Mouse (Mus musculus) ES-Bruce4 (cell line): ENCODE data around the gene Tbxa2r. TPM values are rescaled to one million over a fixed set of nuclear protein-coding genes. Genes with fewer than 3 reads are reported as not detected.

Experiments used
- H3K27ac ChIP-seq: 2 replicates; pipeline ENCODE4 v1.5.1; 2012; ENCODE audit warnings: low read length, inconsistent platforms; ENCODE audit not compliant: insufficient read depth
- H3K27me3 ChIP-seq: 2 replicates; pipeline ENCODE4 v1.6.1; 2012; ENCODE audit warnings: mild to moderate bottlenecking, low read length, inconsistent platforms; ENCODE audit not compliant: control insufficient read depth, poor library complexity, insufficient read depth, severe bottlenecking
- H3K36me3 ChIP-seq: 2 replicates; pipeline ENCODE4 v1.6.1; 2012; ENCODE audit warnings: inconsistent platforms, mild to moderate bottlenecking, low read length, moderate library complexity; ENCODE audit not compliant: control insufficient read depth, poor library complexity, insufficient read depth, severe bottlenecking
- H3K4me1 ChIP-seq: one replicate; pipeline ENCODE4 v1.8.1; 2011; ENCODE audit warnings: low read length; ENCODE audit not compliant: control insufficient read depth, insufficient read depth
- H3K4me3 ChIP-seq: 2 replicates; pipeline ENCODE4 v1.5.1; 2011; ENCODE audit warnings: low read depth, mild to moderate bottlenecking, low read length
- H3K9ac ChIP-seq: 2 replicates; pipeline ENCODE4 v1.6.1; 2012; ENCODE audit warnings: low read depth, mild to moderate bottlenecking, inconsistent platforms; ENCODE audit not compliant: poor library complexity, severe bottlenecking
- H3K9me3 ChIP-seq: replicated peaks from 2 replicates; pipeline ENCODE4 v1.6.1; 2012; ENCODE audit warnings: mild to moderate bottlenecking, low read length, inconsistent platforms; ENCODE audit not compliant: control insufficient read depth, poor library complexity, insufficient read depth, severe bottlenecking
- CTCF ChIP-seq: IDR thresholded peaks from one replicate; pipeline ENCODE4 v1.8.1; 2011; ENCODE audit warnings: low read depth, low read length
- EP300 ChIP-seq: IDR thresholded peaks from 2 replicates; pipeline ENCODE4 v1.6.1; 2011; ENCODE audit warnings: low read depth, low read length; ENCODE audit not compliant: insufficient read depth
- POLR2A ChIP-seq: IDR thresholded peaks from one replicate; pipeline ENCODE4 v1.8.1; 2011; ENCODE audit warnings: low read length; ENCODE audit not compliant: insufficient read depth
- polyA plus RNA-seq: library from polyadenylated mRNA; stranded (reverse); fragments of >200 nt; gene quantifications from 2 replicates; pipeline ENCODE4 v1.2.4, GENCODE M21; 2011; ENCODE audit warnings: low read depth; ENCODE audit not compliant: missing spikeins, insufficient read depth, insufficient read length

Tbxa2r gene
- polyA plus RNA-seq, 1 experiment = 0.57 TPM

DNA sequence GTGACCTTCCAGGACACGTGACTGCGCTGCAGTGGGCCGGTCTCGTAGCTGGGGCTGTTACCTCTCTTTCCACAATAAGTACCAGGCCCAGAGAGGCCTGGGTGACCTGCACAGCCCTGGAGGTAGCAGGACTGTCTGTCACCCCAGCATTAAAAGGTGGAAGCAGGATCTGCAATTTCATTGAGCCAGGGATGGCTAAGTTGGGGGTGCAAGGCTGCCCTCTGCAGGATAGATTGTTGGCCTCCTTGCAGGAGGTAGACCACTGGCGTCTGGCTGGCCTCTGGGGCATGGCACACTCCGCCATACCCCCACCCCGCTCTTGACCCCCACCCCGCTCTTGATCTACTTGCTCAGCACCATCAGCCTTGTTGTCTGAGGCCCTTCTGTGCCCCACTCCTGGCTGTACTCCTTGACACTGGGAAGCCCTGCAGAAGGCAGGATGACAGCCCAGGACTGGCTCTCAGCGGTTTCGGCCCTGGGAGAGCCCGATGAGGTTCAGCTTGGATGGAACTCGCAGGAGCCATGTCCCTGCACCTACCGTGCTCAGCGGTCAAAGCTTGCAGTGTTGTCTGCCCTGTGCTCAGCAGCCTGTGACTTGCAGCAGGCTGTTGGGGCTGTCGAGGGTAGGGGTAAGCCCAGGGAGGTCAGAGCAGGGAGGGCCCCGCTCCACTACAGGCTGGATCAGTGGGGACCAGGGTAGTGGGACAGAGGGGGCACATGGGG, 12.0 kb upstream of the Tbxa2r start:
- Histone ChIP-seq H3K4me1 (no peaks in the 10 kb centered on the region), H3K9ac (peak overlapping the region; percentile 35), H3K27ac (no peak overlapping the region), H3K4me3 (peak overlapping the region; percentile 51), H3K9me3 (no peaks in the 10 kb centered on the region), H3K27me3 (no peaks in the 10 kb centered on the region), H3K36me3 (no peaks in the 10 kb centered on the region)
- TF ChIP-seq CTCF (no peak), EP300 (no peak), POLR2A (no peak)

DNA sequence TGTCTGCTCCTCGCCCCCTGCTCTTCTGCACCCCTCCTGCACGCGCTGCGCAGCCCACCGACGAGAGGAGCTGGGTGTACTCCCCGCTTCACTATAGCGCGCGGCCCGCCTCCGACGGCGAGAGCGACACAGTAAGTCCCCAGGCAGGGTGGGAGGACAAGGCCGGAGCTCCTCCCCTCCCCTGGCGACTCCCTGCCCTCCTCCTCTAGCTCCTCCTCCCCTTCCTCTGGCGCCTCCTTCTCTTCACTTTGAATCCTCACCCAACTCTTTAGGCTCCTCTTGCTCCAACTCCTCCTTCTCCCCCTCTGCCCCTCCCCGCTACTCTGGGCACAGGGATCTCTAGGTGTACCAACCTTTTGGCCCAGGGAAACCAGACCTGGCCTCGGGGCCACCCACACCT, 11.3 kb upstream of the Tbxa2r start:
- Histone ChIP-seq H3K9me3 (no peaks in the 10 kb centered on the region), H3K4me3 (peak overlapping the region; percentile 51), H3K4me1 (no peaks in the 10 kb centered on the region), H3K9ac (peak overlapping the region; percentile 35), H3K36me3 (no peaks in the 10 kb centered on the region), H3K27ac (no peak overlapping the region), H3K27me3 (no peaks in the 10 kb centered on the region)
- TF ChIP-seq CTCF (no peak), POLR2A (no peak), EP300 (no peak)

DNA sequence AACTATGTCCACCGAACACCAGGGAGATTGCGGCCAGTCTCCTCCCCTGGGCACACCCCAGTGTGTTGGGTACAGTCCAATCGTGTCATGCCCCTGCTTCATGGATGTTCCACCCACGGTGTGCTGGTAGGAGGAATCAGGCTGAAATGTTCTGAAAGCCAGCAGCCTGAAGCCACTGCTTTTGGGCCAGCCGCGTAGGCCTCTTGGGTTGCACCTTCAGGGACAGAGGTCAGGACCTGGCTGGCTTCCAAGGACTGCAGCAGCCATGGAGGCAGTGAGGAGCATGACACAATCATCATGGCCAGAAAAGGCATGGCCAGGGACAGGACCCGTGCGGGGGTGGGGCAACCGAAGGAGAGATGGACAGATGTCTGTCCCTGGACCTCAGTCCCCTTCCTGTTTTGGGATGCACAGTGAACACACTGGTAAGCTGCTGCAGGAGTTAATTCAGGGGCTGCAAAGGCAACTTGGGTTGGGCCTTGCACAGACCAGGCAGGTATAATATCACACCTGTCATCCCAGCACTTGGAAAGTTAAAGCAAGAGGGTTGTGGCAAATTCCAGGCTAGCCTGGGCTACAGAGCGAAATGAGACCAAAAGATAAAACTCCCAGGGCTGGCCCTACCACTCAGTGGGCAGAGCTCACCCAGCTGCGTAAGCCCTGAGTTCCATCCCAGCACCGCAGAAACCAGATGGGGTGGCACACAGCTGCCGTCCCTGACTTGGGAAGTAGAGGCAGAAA, 9.8 kb upstream of the Tbxa2r start:
- no peak for TF ChIP-seq POLR2A
- TF ChIP-seq CTCF = no peak
- no peak for TF ChIP-seq EP300
- H3K27me3 ChIP-seq = no peaks in the 10 kb centered on the region
- no peaks in the 10 kb centered on the region for H3K4me1 ChIP-seq
- no peak overlapping the region for H3K9ac ChIP-seq
- no peak overlapping the region for H3K4me3 ChIP-seq
- no peak overlapping the region for H3K27ac ChIP-seq
- no peaks in the 10 kb centered on the region for H3K9me3 ChIP-seq
- H3K36me3 ChIP-seq = peaks cover 9% of the 10 kb centered on the region; the same call in 1 of the 2 replicates

DNA sequence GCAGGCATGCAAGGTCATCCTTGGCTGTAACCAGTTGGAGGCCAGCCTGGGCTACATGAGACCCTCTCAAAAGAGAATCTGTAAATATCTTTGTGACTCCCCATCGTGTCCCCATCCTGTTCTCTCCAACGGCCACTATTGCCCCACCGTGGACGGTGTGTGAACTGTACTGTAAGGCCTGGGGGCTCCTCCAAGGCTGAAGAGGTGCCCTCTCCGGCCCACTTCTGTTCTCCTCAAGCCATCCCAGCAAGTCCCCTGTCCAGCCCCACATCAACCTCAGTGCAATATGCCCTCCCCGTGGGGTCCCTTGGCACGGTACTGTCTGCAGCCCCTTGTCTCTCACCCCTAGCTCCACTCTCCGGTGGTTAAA, 9.2 kb upstream of the Tbxa2r start:
- Histone ChIP-seq H3K27ac (no peak overlapping the region), H3K9ac (peak overlapping the region; percentile 50), H3K27me3 (no peaks in the 10 kb centered on the region), H3K36me3 (peaks cover 12% of the 10 kb centered on the region), H3K4me1 (no peaks in the 10 kb centered on the region), H3K4me3 (peak overlapping the region; percentile 74; the same call in 1 of the 2 replicates), H3K9me3 (no peaks in the 10 kb centered on the region)
- no peak for TF ChIP-seq POLR2A
- no peak for TF ChIP-seq CTCF
- no peak for TF ChIP-seq EP300

DNA sequence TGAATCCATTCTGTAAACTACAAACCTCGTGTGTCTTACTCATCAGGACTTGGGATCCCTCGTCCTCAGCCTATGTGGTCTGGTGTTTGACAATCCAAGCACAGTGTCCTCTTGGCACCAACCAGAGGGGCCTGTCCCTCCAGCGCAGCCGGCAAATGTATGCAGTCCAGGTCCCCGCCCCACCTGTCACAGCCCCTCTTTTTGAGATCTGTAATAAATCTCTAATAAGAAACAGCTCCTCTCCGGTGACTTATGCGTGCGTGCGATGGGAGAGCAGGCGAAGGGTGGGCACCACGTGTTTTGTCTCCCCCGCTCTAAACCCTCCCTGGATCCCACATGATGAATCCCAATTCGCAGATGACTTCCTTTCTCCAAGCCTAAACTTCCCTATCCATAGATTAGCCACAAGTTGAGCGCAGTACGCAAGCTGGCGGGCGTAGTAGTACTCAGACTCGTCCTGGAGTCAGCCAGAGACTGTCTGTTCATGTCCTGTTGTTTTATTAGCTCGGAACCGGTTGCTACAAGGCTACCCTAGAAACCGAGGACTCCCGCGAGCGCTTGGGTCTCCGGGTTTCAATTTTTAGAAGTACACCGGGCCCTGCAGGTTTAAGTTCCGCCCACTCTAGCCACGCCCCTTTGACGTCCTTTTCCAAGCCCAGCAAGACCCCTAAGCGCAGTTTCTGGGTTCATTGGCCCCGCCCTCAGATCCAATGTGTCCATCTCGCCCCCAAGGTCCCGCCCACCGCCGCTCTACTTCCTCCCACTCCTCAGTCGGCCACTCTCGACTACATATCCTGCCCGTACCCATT, 8.6 kb upstream of the Tbxa2r start:
- TF ChIP-seq EP300 (no peak), CTCF (no peak), POLR2A (no peak)
- peaks cover 17% of the 10 kb centered on the region for H3K36me3 ChIP-seq

More for the DNA sequence above, 8.6 kb upstream of the Tbxa2r start:
- Histone ChIP-seq H3K4me1 (no peaks in the 10 kb centered on the region), H3K9ac (peak overlapping the region; percentile 50), H3K9me3 (no peaks in the 10 kb centered on the region), H3K27ac (peak overlapping the region; percentile 75), H3K4me3 (peak overlapping the region; percentile 74), H3K27me3 (no peaks in the 10 kb centered on the region)
